Mouse (Mus musculus) CD4-positive, CD25-positive, alpha-beta regulatory T cell, adult 2 months (primary cell): ENCODE results near the gene Mcl1.
"Not testable (repeated sequence)": the region's sequence is repeated elsewhere in the genome, so short reads cannot be mapped to it uniquely, and the experiment has no call there.

Experiments
- DNase-seq: peaks from one replicate; pipeline ENCODE4 v3.0.0-alpha.2; 2012; ENCODE audit warnings: low read depth, low spot score

The Mcl1 gene

GRCm38 (mm10) chr3:95685301-95685700, 26.7 kb downstream of the Mcl1 start:
- no peak for DNase-seq

GRCm38 (mm10) chr3:95685701-95686100, 27.1 kb downstream of the Mcl1 start:
- DNase-seq, result no peak

- no peak for DNase-seq
Observed at GRCm38 (mm10) chr3:95686492-95687167, 28.0 kb downstream of the Mcl1 start.

GRCm38 (mm10) chr3:95687168-95687523, 28.6 kb downstream of the Mcl1 start:
- DNase-seq, result no peak

GRCm38 (mm10) chr3:95687524-95688421, 29.2 kb downstream of the Mcl1 start, which contains the start of gene Adamtsl4:
Adamtsl4 (minus strand) TSS chr3:95687917.
- peak; percentile 59 for DNase-seq

- no peak for DNase-seq
Observed at GRCm38 (mm10) chr3:95689171-95689915, 30.8 kb downstream of the Mcl1 start.

- no peak for DNase-seq
Observed at GRCm38 (mm10) chr3:95689940-95690339, 31.4 kb downstream of the Mcl1 start.

- DNase-seq, result not testable (repeated sequence)
Observed at GRCm38 (mm10) chr3:95690552-95690951, 32.0 kb downstream of the Mcl1 start.

GRCm38 (mm10) chr3:95692677-95693076, 34.1 kb downstream of the Mcl1 start:
- no peak for DNase-seq

- no peak for DNase-seq
Observed at GRCm38 (mm10) chr3:95693821-95694807, 35.5 kb downstream of the Mcl1 start.

GRCm38 (mm10) chr3:95694808-95695703, 36.5 kb downstream of the Mcl1 start:
- DNase-seq, result no peak

- no peak for DNase-seq
Observed at GRCm38 (mm10) chr3:95695796-95696195, 37.2 kb downstream of the Mcl1 start.

- no peak for DNase-seq
Observed at GRCm38 (mm10) chr3:95696360-95696759, 37.8 kb downstream of the Mcl1 start.

- no peak for DNase-seq
Observed at GRCm38 (mm10) chr3:95698286-95698685, 39.7 kb downstream of the Mcl1 start.

- no peak for DNase-seq
Observed at GRCm38 (mm10) chr3:95700233-95700681, 41.7 kb downstream of the Mcl1 start.

GRCm38 (mm10) chr3:95701085-95701484, 42.5 kb downstream of the Mcl1 start:
- no peak for DNase-seq

- DNase-seq, result no peak
Observed at GRCm38 (mm10) chr3:95701877-95702540, 43.4 kb downstream of the Mcl1 start.

- DNase-seq, result no peak
Observed at GRCm38 (mm10) chr3:95703276-95703675, 44.7 kb downstream of the Mcl1 start.

- DNase-seq, result no peak
Observed at GRCm38 (mm10) chr3:95704612-95705011, 46.0 kb downstream of the Mcl1 start.
